Mouse (Mus musculus) MEL-GATA-1-ER (cell line): ENCODE results near the gene Gm21885.
A peak's percentile ranks its signal among the peaks of the same experiment; 100 is the strongest.
"Not testable (repeated sequence)": the region's sequence is repeated elsewhere in the genome, so short reads cannot be mapped to it uniquely, and the experiment has no call there.

ENCODE experiments used
- DNase-seq: peaks from one replicate; pipeline ENCODE4 v3.0.0-alpha.2; 2012; ENCODE audit warnings: low read depth; ENCODE audit errors: extremely low read depth

The Gm21885 gene

DNA sequence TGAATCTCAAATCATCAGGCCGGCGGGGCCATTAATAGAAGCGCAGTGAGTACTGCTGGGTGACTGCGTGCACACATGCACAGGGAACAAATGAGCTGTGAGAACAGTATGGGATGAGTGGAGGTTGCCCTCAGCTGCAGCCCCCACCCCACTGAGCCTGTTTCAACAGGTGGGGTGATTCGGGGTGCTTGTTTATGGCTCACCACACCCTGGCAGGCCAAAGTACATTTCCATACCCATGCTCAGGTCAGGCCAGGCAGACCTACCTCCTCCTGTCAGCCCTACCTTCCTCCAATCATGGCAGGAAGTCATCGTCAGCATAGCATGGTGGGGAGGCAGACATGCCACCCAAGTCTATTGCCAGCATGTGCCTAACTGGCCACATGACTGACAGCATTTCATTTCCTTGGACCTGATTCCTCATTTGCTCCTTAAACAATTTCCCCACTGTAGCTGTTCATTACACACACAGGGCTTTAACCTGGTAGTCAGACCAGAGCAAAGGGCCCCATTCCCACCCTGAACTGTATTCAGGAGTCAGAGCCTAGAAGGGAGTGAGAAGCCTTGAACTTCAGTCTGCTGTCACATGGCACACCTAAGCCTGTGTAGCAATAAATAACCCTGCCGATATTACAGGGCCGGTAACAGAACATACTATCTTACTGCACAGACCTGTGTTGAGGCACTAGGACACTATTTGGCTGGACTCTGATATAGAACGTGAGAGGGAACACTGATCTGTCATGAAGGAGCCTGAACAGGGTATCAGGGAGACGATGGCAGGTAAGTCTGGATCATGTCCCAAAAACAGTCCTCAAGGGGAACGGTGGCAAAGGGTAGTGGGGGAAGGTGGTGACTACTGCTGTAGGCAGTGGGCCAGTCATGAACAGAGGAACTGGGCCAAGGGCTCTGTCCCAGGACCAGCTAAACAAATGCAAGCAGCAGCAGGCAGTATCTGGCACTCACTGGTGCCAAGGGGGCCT lies at the start of gene Gm21885:
Gm21885 (plus strand) TSS at position 675 of the 983 bp plus-strand sequence.
- DNase-seq, result no peak

- no peak for DNase-seq
Observed at GRCm38 (mm10) chr11:94233405-94233804, 48.3 kb upstream of the Gm21885 start.

DNA sequence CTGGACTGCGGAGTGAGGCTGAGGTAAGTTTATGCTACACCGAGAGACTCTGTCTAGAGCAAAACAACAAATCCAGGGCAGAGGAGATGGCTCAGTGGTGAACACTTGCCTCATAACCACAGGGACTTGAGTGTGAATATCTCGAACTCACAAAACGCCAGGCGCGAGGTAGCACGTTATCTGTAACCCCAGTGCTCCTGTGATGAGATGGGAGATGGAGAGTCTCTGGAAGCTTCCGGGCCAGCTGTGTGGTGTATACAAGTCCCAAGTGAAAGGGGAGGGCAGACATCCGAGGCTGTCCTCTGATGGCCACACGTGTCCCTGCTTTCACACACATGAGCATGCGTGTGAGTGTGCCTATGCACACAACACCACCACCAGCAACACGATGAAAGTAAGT lies 47.3 kb upstream of the Gm21885 start:
- no peak for DNase-seq

- no peak for DNase-seq
Observed at GRCm38 (mm10) chr11:94234857-94235256, 46.8 kb upstream of the Gm21885 start.

DNA sequence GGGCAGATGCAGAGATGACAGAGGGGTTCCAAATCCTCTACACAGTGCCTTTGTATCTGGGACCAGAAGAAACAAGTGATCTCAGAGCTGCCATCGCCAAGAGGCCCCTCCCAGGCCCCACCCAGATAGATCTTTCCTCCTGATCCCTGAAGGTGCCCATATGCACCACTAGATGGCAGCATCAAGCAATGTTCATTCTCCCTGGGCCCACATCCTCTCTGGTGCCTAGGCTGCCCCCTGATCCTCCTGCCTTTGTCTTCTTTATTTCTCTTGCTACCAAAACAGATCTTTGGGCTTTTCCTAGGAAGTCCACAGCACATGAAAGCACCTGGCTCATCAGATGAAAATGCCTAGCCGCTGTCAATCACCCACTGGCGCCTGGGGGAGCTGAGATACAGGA lies 45.6 kb upstream of the Gm21885 start:
- peak; percentile 49 for DNase-seq

DNA sequence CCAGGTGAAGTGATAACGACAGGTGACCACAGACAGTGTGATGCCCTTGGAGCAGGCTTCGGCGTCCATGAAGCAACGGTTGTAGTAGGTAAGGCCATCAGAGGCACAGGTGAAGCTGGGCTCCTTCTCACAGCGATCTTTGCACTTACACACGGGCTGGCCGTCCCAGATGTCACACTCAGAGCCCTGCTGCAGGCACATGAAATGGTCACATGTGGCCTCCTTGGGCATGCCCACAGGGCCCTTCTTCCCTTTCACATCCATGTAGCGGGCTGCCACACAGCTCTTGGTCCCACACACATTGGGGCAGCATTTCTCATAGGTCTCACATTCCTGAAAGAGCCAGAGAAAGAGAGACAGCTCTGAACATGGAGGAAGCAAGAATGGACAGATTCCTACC lies 42.9 kb upstream of the Gm21885 start:
- no peak for DNase-seq

DNA sequence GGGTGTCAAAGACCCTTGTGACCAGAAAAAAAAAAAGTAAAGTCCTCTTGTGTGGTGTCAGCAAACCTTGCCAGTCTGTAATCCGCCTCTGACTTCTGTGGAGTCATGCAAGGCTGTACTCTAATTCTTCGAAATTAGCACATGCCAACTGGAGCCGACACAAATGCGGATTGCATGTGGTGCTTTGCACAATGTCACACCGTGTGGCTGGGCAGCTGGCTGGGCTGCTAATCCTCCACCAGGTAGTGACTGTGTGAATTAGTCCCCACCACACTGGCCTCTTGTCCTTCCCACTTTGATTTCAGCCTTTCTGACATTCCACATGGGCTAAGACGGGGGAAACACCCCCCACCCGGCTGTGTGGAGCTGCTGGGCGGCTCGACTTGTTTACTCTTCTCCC lies 42.0 kb upstream of the Gm21885 start:
- no peak for DNase-seq

- no peak for DNase-seq
Observed at GRCm38 (mm10) chr11:94242760-94243421, 38.8 kb upstream of the Gm21885 start.

DNA sequence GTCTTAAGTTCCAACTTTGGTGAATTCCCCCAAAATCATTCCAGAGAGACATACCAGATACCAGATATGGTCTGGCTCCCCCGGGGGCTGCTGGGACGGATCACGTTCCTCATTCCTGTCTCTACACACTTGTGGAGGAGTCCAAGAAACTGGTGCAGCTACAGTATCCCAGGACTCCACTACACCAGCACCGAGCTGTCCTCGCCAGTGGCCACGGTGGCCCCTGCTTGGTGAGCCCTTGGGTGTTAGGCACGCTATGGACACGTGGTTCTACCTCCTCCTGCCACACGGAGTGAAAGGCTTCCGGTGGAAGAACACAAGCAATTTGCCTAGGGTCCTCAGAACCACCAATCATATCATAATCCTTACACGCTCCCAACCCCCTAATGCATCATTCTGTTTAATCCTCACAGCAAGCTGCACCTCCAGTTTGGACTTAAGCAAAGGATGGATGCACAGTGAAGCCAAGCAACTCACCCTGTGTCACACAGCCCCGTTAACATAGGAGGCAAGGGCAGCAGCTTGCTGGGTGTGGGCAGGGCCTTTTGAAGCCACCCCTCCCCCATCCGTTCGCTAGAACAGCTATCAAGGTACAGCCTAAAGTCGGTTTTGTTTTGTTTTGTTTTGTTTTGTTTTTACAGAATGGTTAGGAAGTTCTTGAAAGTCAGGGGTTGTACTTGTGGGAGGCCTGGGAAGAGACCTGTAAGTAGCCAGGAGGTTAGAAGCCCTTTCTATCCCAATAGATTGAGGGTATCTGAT lies 38.1 kb upstream of the Gm21885 start:
- DNase-seq, result no peak

DNA sequence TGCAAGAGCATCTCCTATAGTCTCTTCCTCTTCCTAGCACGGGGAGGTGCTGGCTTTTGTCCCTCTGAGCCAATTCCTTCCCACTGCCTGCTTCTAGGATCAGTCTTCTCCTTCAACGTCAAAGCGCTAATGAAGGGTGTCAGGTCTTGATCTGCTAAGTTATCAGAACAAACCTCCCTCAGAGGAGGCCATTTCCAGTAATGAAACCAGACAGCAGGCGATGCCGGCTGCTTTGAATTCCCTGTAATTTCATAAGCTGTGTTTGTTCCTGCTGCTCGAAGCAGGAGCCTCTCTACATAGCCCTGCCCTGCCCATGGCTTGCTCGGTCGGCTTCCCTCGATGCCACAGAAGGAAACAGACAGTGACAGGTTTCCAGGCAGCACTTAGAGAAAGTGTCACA lies 37.3 kb upstream of the Gm21885 start:
- no peak for DNase-seq

DNA sequence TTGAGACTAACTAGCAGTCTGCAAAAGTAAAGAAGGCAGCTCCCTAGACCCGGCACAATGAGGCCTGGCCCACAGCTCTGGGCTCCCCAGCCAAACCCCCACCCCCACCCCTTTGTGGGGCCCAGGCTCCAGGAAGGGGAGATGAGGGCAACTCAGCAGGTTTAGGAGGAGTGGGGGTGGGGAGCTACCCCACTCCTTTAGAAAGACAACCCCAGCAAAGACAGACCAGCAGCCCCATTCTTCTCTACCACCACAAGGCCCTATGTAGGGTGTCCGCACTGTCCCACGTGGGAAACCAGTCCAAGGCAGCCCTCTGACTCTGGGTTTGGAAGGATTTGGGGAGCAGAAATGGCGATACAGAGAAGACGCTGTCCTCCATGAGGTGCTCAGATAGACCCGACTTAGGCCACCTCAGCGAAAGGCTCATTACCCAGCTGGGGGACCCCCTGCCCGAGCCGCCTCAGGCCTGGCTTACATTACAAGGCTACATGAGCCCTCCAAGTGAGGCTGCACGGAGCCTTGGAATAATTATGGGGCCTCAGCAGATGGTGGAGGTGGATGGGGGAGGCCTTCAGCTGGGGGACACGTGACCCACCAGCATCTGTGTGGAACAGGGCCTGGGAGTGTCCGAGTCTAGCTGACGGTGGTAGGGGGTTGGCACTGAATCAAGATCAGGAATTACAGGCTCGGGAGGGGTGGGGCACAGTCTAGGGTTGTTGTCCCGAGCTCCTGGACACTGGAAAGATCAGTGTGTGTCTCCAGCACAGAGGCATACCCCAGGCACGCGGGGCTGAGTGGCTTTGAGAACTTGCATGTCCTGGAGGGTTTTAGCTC lies 35.5 kb upstream of the Gm21885 start, which contains the start of gene Wfikkn2:
Wfikkn2 (minus strand) TSS at position 51 of the 834 bp plus-strand sequence.
- DNase-seq, result no peak

DNA sequence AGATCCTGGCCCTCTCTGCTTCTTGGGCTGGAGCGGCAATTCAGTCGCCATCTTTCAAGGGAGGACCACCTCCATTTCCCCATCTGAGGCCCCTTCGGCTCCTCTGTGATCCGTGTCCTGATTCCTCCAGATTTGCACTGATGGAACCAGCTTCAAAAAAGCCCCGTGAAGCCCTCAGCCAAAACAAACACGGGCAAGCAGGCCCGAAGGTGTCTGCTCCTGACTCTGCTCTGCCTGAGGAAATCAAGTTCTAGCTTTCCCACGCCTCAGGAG lies 34.9 kb upstream of the Gm21885 start:
- no peak for DNase-seq

GRCm38 (mm10) chr11:94253156-94253555 lies 28.5 kb upstream of the Gm21885 start:
- no peak for DNase-seq

DNA sequence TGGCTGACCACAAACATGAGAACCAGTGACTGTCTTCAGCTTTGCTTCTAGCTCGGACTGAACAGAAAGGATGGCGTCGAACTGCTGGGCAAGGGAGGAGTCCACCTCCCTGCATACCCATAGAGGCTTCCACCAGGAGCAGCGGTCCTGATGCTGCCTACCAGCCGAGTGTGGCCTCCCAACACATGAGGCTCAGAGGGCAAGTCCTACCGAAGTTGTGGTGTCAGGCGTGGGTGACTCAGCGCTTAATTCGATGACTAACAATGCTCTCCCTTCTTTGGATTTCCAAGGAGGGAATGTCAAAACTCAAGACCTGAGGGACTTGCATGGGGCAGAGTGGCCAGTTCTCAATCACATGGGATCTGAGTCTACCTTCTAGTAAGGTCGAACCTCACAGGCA lies 28.0 kb upstream of the Gm21885 start:
- no peak for DNase-seq

DNA sequence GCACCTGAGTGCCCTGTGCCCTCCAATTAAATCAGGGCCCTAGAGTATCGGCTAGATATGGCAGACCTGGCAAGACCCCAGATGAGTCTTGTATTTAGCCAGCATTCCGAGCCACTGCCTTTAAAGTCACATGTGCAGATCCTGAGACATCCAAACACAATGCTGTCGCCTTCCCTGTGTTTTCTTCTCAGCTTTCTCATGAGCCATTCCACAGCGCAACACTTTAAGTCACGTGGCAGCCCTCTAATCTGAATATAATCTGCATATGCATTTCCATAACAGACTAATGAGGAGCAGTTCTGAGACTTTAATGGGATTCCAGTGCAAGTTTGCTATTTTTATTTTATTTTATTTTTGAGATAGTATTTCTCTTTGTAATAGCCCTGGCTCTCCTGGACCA lies 25.9 kb upstream of the Gm21885 start:
- DNase-seq, result no peak

- no peak for DNase-seq
Observed at GRCm38 (mm10) chr11:94257987-94258386, 23.7 kb upstream of the Gm21885 start.

DNA sequence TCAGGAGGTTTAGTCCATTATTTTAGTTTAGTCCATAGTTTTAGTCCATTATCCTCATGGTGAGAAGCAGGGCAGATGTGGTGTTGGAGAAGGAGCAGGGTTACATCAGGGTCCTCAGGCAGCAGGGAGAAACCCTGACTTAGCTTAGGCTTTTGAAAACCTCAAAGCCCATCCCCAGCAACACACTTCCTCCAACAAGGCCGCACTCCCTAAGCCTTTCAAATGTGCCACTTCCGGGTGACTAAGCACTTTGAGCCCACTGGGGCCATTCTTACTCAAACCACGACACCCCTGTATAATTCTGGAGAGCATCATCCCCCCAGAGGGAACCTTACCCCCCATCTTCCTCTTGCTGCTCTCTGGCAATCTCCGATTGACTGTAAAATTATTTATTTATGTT lies 21.9 kb upstream of the Gm21885 start:
- DNase-seq, result peak; percentile 30

DNA sequence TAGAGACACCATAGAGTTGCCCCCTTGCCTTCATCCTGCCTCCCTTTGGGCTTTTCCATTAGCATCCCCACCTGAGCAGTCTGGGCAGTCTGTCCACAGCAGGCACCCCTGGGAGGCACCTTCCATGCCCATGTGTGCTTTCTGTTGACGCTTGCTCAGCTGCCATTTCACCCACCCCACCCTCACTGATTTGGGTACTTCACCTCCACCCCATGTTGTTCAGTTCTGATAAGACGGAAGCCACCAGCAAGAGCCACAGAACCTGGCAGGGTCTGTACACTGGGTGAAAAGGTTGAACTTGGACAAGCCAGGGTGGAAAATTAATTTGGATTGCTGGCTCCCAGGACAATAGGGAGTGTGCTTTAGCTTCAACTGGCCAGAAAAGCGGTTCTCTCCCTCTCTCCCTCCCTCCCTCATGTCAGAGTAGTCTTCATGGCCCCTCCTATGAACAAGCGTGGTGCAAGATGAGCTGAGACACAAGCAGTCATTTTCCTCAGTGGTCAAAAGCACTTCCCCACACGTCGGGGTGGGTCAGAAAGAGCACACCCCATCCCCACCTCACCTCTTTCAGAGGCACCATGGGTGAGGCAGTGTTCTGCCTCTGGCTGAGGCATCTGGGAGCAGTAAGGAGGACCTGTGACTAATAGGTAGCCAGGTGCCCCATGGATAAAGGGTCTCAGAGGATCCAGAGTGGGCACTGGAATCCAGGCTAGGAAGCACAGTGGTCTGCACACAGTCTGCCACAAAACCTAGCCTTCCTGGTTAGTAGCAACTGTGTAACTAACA lies 19.9 kb upstream of the Gm21885 start:
- DNase-seq, result no peak

DNA sequence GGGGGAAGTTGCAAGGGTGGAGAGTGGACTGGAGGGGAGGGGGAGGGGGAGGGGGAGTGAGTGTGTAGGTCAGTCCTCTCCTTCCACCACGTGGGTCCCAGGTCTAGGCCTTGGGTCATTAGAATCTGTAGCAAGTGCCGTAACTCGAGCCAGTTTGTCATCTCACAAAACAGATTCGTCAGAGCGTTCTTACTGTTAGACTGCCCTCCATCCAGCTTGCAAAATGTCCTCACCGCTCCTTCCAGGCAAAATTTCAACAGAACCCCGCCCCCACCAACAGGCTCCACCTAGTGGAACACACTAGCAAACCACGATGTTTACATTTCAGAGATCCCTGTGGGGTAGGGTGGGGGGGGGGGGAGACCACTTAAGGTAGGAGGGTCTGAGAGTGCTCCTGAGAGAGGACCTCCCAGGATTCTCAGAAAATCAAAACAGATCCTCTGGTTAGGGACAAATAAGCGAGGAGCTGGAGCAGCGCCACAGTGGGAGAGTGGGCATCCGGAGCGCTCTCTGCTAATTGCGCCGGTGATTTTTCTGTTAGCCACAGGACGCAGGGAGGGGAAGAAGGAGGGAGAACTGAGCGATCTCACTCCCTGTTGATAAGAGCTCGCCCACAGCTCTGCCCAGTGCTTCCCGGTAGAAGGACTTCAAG lies 16.4 kb upstream of the Gm21885 start:
- DNase-seq, result peak; percentile 41

DNA sequence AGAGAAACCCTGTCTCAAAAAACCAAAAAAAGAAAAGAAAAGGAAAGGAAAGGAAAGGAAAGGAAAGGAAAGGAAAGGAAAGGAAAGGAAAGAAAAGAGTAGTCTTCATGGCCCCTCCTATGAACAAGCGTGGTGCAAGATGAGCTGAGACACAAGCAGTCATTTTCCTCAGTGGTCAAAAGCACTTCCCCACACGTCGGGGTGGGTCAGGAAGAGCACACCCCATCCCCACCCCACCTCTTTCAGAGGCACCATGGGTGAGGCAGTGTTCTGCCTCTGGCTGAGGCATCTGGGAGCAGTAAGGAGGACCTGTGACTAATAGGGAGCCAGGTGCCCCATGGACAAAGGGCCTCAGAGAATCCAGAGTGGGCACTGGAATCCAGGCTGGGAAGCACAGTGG lies 15.5 kb upstream of the Gm21885 start:
- DNase-seq, result not testable (repeated sequence)
